Mouse (Mus musculus) left cerebral cortex, postnatal 25 days (tissue): ENCODE measurements around the gene Map4k3. TPM values are rescaled to one million over a fixed set of nuclear protein-coding genes. Genes with fewer than 3 reads are reported as not detected.
A peak's percentile ranks its signal among the peaks of the same experiment; 100 is the strongest.

Experiments
- DNase-seq, 2 experiments: peaks; one replicate each; pipeline ENCODE4 v3.0.0; 2022; ENCODE audit warnings: low spot score in 2 of 2, mixed read lengths in 1 of 2
- intact Hi-C: fragments of 180-260 bp; cut with DNase I; formaldehyde crosslinking; loops from one replicate; pipeline ENCODE4 v1.15.1; 2025
- total RNA-seq, 2 experiments: library from RNA; stranded (reverse); gene quantifications; 2 replicates each; pipeline ENCODE4 v1.2.3; 2021

Gene Map4k3
- total RNA-seq, 2 experiments from 2014 or later: 62.3 to 72.3 TPM

- intact Hi-C loops: no loop called here
- DNase-seq: no peak
Measured at GRCm38 (mm10) chr17:80646131-80646530, 82.2 kb downstream of the Map4k3 start.

GRCm38 (mm10) chr17:80645694-80646034 is 82.6 kb downstream of the Map4k3 start:
- intact Hi-C loops: no loop called here

GRCm38 (mm10) chr17:80644983-80645693 is 83.1 kb downstream of the Map4k3 start:
- no peak for DNase-seq

More at GRCm38 (mm10) chr17:80645694-80646034, 82.6 kb downstream of the Map4k3 start:
- no peak for DNase-seq

GRCm38 (mm10) chr17:80644567-80644966 is 83.7 kb downstream of the Map4k3 start:
- DNase-seq: no peak
- intact Hi-C loops: loop anchor here (5.0 kb wide), 1 partner anchor 68 kb away; no protein-coding TSS in a partner anchor

More at GRCm38 (mm10) chr17:80644983-80645693, 83.1 kb downstream of the Map4k3 start:
- intact Hi-C loops: loop anchor here (5.0 kb wide), 1 partner anchor 67 kb away; no protein-coding TSS in a partner anchor

GRCm38 (mm10) chr17:80638121-80638520 is 90.2 kb downstream of the Map4k3 start:
- DNase-seq: peak in 1 of 2 experiments; percentile 31
- intact Hi-C loops: no loop called here

DNA sequence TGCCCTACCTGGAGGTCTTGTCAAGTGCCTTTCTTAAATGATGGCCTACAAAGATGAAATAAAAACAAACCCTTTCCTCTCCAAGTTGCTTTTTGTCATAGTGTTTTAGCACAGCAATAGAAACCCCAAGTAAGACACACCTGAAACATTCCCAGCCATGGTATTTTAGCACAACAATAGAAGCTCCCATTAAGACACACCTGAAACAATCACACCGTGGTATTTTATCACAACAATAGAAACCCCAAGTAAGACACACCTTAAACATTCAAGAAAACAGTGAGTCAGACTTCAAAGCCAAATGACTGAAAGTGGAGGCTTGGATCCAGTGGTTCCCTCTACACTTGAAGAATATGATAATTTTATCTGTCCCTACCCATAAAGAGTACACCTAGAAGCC is 92.5 kb downstream of the Map4k3 start:
- intact Hi-C loops: no loop called here
- DNase-seq: no peak

DNA sequence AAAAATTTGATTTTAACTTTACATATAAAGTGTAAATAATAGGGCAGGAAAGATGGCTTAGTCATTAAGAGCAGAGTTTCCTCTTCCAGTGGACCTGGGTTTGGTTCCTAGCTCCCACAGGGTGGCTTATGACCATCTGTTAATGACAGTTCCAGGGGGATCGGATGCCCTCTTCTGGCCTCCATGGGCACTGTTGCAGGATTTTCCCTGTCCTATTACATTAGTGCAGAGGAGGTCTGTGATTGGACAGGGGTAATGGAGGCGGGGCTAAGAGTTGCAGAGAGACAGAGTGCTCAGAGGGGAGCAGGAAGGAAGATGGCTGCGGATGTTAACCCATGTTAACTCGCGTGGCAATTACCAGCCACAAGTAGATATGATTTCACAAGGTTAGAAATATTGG is 95.4 kb downstream of the Map4k3 start:
- intact Hi-C loops: no loop called here
- DNase-seq: no peak

DNA sequence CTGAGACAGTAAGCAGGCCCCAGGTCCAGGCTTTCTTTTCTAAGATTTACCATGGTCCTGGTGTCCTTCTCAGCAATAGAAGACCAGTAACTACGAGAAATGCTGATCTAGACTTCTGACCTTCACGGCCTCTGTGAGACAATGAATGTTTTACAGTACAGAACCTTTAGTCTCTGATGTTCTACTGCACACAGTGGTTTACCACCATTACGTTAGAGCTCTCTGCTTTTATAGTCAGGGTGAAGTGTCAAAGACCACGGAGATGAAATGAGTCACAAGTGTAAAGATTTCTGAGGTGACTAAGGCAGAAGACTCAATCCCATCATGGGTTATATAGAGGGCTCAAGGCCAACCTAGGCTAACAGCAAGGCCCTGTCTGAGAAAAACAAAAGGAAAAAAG is 95.9 kb downstream of the Map4k3 start:
- intact Hi-C loops: no loop called here
- no peak for DNase-seq

- intact Hi-C loops: no loop called here
- DNase-seq: no peak
Measured at GRCm38 (mm10) chr17:80631028-80631427, 97.3 kb downstream of the Map4k3 start.

- intact Hi-C loops: loop anchor here (5.0 to 10.0 kb wide), 3 partner anchors 190 to 357 kb away; no protein-coding TSS in a partner anchor
Measured at GRCm38 (mm10) chr17:80624979-80625378, 103.3 kb downstream of the Map4k3 start.

GRCm38 (mm10) chr17:80621691-80622090 is 106.6 kb downstream of the Map4k3 start:
- intact Hi-C loops: loop anchor here (5.0 to 10.0 kb wide), 3 partner anchors 193 to 361 kb away; no protein-coding TSS in a partner anchor
- DNase-seq: no peak

More at GRCm38 (mm10) chr17:80624979-80625378, 103.3 kb downstream of the Map4k3 start:
- DNase-seq: no peak

DNA sequence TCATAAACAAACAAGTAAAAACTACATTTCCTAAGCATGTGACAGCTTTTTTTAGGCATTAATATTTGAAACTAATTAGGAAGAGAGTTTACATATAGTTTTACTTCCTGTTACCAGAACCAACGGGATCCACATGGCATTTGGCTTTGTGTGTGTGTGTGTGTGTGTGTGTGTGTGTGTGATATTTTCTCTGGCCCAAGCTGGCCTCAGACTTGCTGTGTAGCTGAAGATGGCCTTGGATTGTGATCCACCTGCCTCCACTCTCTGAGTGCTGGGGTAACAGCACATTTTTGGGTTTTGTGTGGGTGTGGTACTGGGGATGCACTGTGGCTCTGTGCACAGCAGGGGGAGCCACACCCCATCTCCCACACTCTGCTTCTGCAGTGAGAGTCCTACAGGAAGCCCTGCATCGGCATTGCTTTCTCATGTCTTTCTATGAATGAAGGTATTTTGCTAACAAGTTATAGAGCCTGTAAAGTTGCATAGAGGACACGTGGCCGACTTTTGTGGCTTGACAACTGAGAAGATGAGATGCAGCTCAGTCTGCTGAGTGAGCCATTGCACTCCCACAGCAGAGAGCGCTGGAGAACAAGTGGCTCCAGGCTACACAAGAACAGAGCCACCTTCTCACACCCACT is 107.4 kb downstream of the Map4k3 start:
- intact Hi-C loops: loop anchor here (5.0 to 10.0 kb wide), 3 partner anchors 194 to 361 kb away; no protein-coding TSS in a partner anchor
- DNase-seq: peak; percentile 78 to 88

DNA sequence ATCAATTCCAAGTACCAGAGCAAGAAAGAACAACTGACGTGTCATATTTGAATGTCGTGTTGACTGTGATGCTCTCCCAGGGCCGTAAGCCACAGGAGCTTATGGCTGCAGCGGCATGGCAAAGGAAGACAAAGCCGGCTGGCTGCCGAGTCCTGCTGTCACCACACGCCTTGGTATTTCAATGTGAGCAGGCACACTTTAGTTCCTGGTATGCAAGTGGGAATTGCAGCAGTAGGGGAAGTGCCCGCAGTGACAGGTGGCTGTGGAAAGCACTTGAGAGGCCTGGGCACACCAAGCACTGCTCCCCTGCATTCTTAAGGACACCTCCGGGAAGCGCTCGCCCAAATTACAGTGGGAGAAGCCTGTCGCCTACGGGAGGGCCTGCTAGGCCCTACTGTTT is 108.7 kb downstream of the Map4k3 start:
- intact Hi-C loops: loop anchor here (5.0 kb wide), 1 partner anchor 108 kb away; the partner anchor contains the start of gene Map4k3
- peak in 1 of 2 experiments; percentile 27 for DNase-seq

DNA sequence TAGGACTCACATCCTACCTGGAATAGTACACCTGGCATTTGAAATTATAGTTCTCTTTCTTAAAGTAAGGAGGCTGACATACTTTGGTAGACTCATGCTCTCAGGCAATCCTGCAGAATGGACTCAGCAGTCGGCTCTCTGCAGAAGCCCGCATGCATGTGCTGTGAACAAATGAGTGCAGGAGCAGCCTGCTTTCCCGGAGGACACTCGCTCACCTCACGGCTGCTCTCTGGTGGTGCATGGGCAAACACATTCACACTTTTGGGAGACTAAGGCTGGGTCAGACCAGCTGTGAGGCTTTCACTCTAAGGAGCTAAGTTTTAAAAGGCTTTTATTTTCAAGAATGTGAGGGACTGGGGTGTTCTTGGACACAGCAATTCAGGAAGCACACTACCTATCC is 109.4 kb downstream of the Map4k3 start:
- intact Hi-C loops: loop anchor here (5.0 kb wide), 1 partner anchor 108 kb away; the partner anchor contains the start of gene Map4k3
- no peak for DNase-seq

DNA sequence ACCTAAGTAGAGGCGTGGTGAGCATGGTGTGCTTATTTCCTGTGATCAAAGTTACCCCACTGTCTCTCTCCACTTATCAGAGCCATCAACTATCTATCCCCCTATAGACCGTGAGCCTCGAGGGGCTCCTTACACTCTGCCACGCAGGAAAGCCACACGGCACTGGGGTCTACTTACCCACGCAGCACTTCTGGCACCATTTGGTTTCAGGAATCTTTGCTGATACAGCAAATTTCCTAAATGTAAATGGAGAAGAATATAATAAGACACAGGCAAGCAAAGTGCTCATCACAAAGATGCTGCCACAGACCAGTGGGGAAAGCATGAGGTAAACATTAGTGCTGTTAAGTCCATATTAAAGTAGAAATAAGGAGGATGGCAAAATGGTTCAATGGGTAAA is 124.5 kb downstream of the Map4k3 start:
- no peak for DNase-seq
- intact Hi-C loops: loop anchor here (10.0 kb wide), 1 partner anchor 411 kb away; no protein-coding TSS in a partner anchor

DNA sequence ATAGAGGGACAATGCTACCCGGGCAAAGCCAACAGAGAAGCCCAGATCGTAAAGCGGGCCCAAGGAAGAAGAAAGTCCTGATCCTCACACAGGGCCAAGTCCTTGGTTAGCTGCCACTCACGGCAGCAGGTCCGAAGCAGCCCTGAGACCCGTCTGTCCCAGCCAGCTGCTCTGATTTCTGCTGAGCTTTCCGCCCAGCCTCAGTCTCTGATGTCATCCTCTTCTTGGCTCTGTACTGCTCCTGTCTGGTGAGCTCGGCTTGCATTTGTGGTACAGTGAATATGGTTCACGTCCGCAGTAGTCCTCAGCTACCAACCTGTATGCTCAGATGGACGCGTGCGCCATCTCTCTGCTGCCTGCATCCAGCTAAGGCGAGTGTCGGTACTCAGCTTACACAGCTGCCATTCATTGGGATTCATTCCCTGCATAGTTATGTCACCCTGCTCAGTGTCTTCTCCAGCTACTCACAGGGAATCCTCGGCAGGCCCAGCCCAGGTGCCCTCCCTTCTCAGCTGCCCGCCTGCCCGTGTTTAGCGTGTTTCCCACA is 125.1 kb downstream of the Map4k3 start:
- DNase-seq: no peak
- intact Hi-C loops: loop anchor here (10.0 kb wide), 1 partner anchor 412 kb away; no protein-coding TSS in a partner anchor

DNA sequence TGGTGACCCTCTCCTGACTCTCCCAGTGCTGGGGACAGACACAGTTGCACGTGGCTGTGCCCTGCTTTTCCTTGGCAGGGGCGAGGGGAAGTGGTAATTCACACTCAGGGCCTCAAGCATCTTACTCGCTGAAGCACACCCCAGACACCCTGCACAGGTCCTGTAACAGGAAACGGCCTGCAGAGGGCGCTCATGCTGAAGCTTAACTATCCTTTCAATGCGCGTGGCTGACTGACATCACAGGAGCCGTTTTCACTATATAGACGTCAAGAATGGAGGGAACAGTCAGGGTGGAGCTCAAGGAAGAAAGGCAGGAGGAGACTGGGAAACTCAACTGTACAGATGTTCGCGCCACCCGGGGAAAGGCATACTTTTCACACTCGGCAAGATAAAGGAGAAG is 126.9 kb downstream of the Map4k3 start:
- DNase-seq: peak; percentile 49 to 66
- intact Hi-C loops: loop anchor here (10.0 kb wide), 1 partner anchor 413 kb away; no protein-coding TSS in a partner anchor

GRCm38 (mm10) chr17:80583051-80583450 is 145.2 kb downstream of the Map4k3 start:
- no peak for DNase-seq
- intact Hi-C loops: no loop called here

DNA sequence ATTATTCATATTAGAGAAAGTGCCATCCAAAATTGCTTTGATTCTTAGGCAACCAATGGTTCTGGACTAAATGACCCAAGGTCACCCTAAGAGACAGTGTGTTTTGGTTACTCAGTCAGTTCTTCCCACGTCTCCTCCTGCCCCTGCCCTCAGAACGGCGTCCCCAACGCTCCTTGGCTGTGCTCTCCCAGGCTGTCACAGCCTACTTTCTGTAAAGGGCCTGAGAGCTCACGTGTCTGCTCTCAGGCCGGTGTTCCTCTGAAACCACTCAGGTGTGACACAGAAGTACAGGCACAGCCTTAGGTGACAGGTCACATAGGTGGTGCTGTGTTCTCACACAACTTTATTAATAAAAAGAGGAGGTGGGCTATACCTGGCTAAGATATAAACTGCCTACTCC is 148.4 kb downstream of the Map4k3 start:
- no peak for DNase-seq
- intact Hi-C loops: no loop called here

DNA sequence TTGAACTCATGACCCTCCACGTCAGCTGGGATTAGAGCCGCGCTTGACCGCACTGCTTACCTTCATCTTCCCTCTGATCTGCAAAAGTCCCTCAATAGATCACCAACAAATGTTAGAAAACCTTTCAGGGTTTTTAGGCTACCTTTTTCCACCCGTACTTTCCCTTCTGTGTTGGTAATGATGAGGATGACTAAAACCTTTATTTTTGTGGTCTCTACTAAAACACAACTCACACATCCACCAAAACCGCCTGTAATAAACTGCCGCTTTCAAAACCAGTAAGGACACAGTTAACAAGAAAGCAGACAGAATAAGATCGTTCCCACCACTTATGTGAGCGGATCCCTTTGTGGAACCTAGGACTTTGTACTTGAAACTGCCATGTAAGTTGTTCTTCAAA is 149.2 kb downstream of the Map4k3 start:
- intact Hi-C loops: no loop called here
- DNase-seq: no peak
